Mouse (Mus musculus) brain, adult 2 months (tissue): ENCODE results near the gene Scmh1.
A peak's percentile ranks its signal among the peaks of the same experiment; 100 is the strongest.
"Not testable (repeated sequence)": the region's sequence is repeated elsewhere in the genome, so short reads cannot be mapped to it uniquely, and the experiment has no call there.

Experiments used
- DNase-seq: peaks from one replicate; pipeline ENCODE4 v3.0.0; 2011; ENCODE audit warnings: low read depth, low spot score

Gene Scmh1

GRCm38 (mm10) chr4:120405144-120405805 is at the start of gene Scmh1:
TSS of gene Scmh1 (plus strand) at chr4:120405281.
- DNase-seq, result peak; percentile 64

GRCm38 (mm10) chr4:120360011-120360521 is 45.0 kb upstream of the Scmh1 start:
- no peak for DNase-seq

- DNase-seq, result peak; percentile 88
Observed at GRCm38 (mm10) chr4:120364729-120365128, 40.4 kb upstream of the Scmh1 start.

- peak; percentile 54 for DNase-seq
Observed at GRCm38 (mm10) chr4:120365456-120365855, 39.6 kb upstream of the Scmh1 start.

GRCm38 (mm10) chr4:120368031-120368430 is 37.0 kb upstream of the Scmh1 start:
- DNase-seq, result no peak

- peak; percentile 82 for DNase-seq
Observed at GRCm38 (mm10) chr4:120368663-120369062, 36.4 kb upstream of the Scmh1 start.

GRCm38 (mm10) chr4:120369156-120369555 is 35.9 kb upstream of the Scmh1 start:
- DNase-seq, result no peak

GRCm38 (mm10) chr4:120369861-120370366 is 35.2 kb upstream of the Scmh1 start:
- peak; percentile 48 for DNase-seq

GRCm38 (mm10) chr4:120372838-120373237 is 32.2 kb upstream of the Scmh1 start:
- no peak for DNase-seq

GRCm38 (mm10) chr4:120373813-120374212 is 31.3 kb upstream of the Scmh1 start:
- no peak for DNase-seq

GRCm38 (mm10) chr4:120380811-120381391 is 24.2 kb upstream of the Scmh1 start:
- DNase-seq, result peak; percentile 96

GRCm38 (mm10) chr4:120385496-120385895 is 19.6 kb upstream of the Scmh1 start:
- DNase-seq, result no peak

- peak; percentile 77 for DNase-seq
Observed at GRCm38 (mm10) chr4:120387496-120387895, 17.6 kb upstream of the Scmh1 start.

GRCm38 (mm10) chr4:120387968-120388367 is 17.1 kb upstream of the Scmh1 start:
- DNase-seq, result no peak

GRCm38 (mm10) chr4:120388998-120389542 is 16.0 kb upstream of the Scmh1 start:
- DNase-seq, result no peak

GRCm38 (mm10) chr4:120389546-120389945 is 15.5 kb upstream of the Scmh1 start:
- peak; percentile 66 for DNase-seq

GRCm38 (mm10) chr4:120391591-120391990 is 13.5 kb upstream of the Scmh1 start:
- no peak for DNase-seq

- no peak for DNase-seq
Observed at GRCm38 (mm10) chr4:120392341-120392740, 12.7 kb upstream of the Scmh1 start.

- no peak for DNase-seq
Observed at GRCm38 (mm10) chr4:120392748-120393147, 12.3 kb upstream of the Scmh1 start.

- no peak for DNase-seq
Observed at GRCm38 (mm10) chr4:120400251-120400650, 4.8 kb upstream of the Scmh1 start.

- DNase-seq, result not testable (repeated sequence)
Observed at GRCm38 (mm10) chr4:120402105-120402504, 3.0 kb upstream of the Scmh1 start.

- DNase-seq, result no peak
Observed at GRCm38 (mm10) chr4:120404247-120404646, 834 bp upstream of the Scmh1 start.

GRCm38 (mm10) chr4:120404778-120405143 is 320 bp upstream of the Scmh1 start:
- no peak for DNase-seq
